Mouse (Mus musculus) small intestine, adult 2 months (tissue): ENCODE data around the gene Amdhd1. TPM values are rescaled to one million over a fixed set of nuclear protein-coding genes. Genes with fewer than 3 reads are reported as not detected.

Source experiments
- H3K27ac ChIP-seq: fragments of 200-500 bp; 2 replicates; pipeline ENCODE4 v1.5.1; 2012; ENCODE audit warnings: low read depth, low read length, control low read depth, inconsistent platforms; ENCODE audit not compliant: insufficient read depth
- H3K27me3 ChIP-seq: fragments of 200-500 bp; 2 replicates; pipeline ENCODE4 v1.6.1; 2012; ENCODE audit warnings: mild to moderate bottlenecking, moderate library complexity, low read length, inconsistent platforms; ENCODE audit not compliant: control insufficient read depth, insufficient read depth
- H3K36me3 ChIP-seq: fragments of 200-500 bp; 2 replicates; pipeline ENCODE4 v1.6.1; 2012; ENCODE audit warnings: mild to moderate bottlenecking, low read length, control low read depth, inconsistent platforms; ENCODE audit not compliant: control insufficient read depth, insufficient read depth
- H3K4me1 ChIP-seq: fragments of 200-500 bp; 2 replicates; pipeline ENCODE4 v1.6.1; 2012; ENCODE audit warnings: low read length, inconsistent platforms, mixed read lengths; ENCODE audit not compliant: control insufficient read depth, insufficient read depth, insufficient read length
- H3K4me3 ChIP-seq: fragments of 200-500 bp; 2 replicates; pipeline ENCODE4 v1.5.1; 2012; ENCODE audit warnings: low read depth, mild to moderate bottlenecking, control low read depth, inconsistent platforms, low read length, moderate library complexity
- CTCF ChIP-seq: fragments of 200-500 bp; IDR thresholded peaks from 2 replicates; pipeline ENCODE4 v1.5.1; 2012; ENCODE audit warnings: low read depth, mild to moderate bottlenecking, control low read depth, inconsistent platforms, low read length, moderate library complexity, mixed read lengths; ENCODE audit not compliant: insufficient replicate concordance, insufficient read length; ENCODE audit errors: extremely low read depth
- POLR2A ChIP-seq: fragments of 200-500 bp; IDR thresholded peaks from 2 replicates; pipeline ENCODE4 v1.6.1; 2012; ENCODE audit warnings: low read depth, mild to moderate bottlenecking, control low read depth, inconsistent platforms, low read length, moderate library complexity
- WGBS: fragments of 180-500 bp; shearing (Covaris S2); methylation state at CpG from one replicate; pipeline ENCODE4 v1.1.7; 2018; 5-methylcytosine and 5-hydroxymethylcytosine counted together
- polyA plus RNA-seq: library from polyadenylated mRNA; depleted of rRNA; stranded (reverse); fragments of >200 nt; gene quantifications from 2 replicates; pipeline ENCODE4 v1.2.3, GENCODE M21; 2012; rRNA removed

Amdhd1 gene
- polyA plus RNA-seq, 1 experiment, result 0.24 TPM

- Histone ChIP-seq H3K4me1 (peaks cover 11% of the 10 kb centered on the region), H3K27ac (no peak overlapping the region), H3K4me3 (no peak overlapping the region), H3K27me3 (no peaks in the 10 kb centered on the region), H3K36me3 (peaks cover 2% of the 10 kb centered on the region; the same call in 1 of the 2 replicates)
- TF ChIP-seq POLR2A (no peak), CTCF (no peak)
- WGBS, result 56% methylated on average over 4 of the region's 4 CpGs
These were observed 49.4 kb downstream of the Amdhd1 start for GRCm38 (mm10) chr10:93490451-93490850.

GRCm38 (mm10) chr10:93488828-93489226, 51.0 kb downstream of the Amdhd1 start:
- H3K27me3 ChIP-seq, result no peaks in the 10 kb centered on the region
- WGBS, result 28% methylated on average over 6 of the region's 6 CpGs
- TF ChIP-seq CTCF, result no peak
- TF ChIP-seq POLR2A, result no peak
- no peak overlapping the region for H3K4me3 ChIP-seq
- H3K36me3 ChIP-seq, result peaks cover 11% of the 10 kb centered on the region
- H3K4me1 ChIP-seq, result peaks cover 11% of the 10 kb centered on the region
- H3K27ac ChIP-seq, result no peak overlapping the region

DNA sequence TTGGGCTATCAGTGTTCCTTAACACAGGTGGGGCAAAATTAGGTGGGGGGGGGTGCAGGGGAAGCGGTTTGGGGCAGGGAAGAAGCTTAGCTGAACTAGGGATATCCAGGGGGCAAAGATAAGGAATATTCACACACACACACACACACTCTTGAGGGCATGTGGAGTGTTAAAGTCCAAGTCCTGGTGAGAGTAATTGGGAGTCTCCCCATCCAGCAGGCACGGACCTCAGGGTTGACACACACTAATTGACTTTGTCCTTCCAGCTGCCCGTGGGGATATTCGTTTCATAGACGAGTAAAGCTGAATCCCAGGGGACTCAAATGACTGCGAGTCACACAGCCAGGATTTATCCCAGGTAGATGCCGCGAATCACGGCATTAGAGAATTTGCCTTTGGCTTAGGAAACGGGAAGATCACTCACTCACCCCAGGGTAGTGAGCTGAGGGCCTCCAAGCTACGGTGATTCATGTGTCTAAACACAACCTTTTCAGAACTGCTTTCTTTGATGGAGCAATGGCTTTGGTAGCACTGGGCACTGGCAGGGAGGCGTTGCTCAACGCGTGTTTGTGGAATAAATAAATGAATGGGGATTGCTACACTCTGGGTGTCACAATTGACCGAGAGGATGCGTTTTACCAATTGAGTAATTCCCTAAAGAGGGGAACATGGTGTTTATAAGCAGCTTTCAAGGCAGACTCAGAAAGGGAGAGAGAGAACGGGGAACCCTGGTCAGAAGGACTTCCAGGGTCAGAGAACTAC, 51.6 kb downstream of the Amdhd1 start, which contains the start of gene Hal:
Gene Hal, plus strand, starts transcription at position 703 of the 762 bp plus-strand sequence.
- WGBS, result 38% methylated on average over 17 of the region's 17 CpGs

DNA sequence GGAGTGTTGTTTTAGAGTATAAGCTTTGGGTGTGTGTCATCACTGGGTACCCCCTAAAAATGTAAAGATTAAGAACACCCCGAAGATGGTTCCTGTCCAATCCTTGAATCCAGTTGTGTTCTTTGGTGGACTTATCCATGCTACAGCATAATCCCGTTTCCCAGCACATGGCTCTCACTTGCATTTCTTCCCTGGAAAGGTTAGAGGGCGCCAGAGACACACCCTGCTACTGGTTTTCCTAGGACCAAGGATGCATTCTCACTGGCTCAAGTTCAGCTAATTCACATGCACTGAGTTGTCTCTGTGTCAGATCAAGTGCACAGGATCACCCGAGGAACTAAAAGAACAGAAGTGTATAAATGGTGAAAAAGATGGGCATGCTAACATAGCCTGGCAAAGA, 53.2 kb downstream of the Amdhd1 start:
- peak; percentile 47; the same call in 1 of the 2 replicates for TF ChIP-seq CTCF
- no peak for TF ChIP-seq POLR2A
- WGBS, result 17% methylated on average over 4 of the region's 4 CpGs
- H3K4me3 ChIP-seq, result no peak overlapping the region
- H3K4me1 ChIP-seq, result peaks cover 11% of the 10 kb centered on the region
- H3K27ac ChIP-seq, result no peak overlapping the region
- peaks cover 30% of the 10 kb centered on the region for H3K36me3 ChIP-seq
- no peaks in the 10 kb centered on the region for H3K27me3 ChIP-seq

More for the DNA sequence above, 51.6 kb downstream of the Amdhd1 start, which contains the start of gene Hal:
- Histone ChIP-seq H3K27me3 (no peaks in the 10 kb centered on the region), H3K27ac (no peak within 1 kb of the TSS), H3K4me3 (no peak within 1 kb of the TSS), H3K4me1 (peaks cover 11% of the 10 kb centered on the region), H3K36me3 (peaks cover 16% of the 10 kb centered on the region)
- TF ChIP-seq POLR2A (no peak), CTCF (no peak)

DNA sequence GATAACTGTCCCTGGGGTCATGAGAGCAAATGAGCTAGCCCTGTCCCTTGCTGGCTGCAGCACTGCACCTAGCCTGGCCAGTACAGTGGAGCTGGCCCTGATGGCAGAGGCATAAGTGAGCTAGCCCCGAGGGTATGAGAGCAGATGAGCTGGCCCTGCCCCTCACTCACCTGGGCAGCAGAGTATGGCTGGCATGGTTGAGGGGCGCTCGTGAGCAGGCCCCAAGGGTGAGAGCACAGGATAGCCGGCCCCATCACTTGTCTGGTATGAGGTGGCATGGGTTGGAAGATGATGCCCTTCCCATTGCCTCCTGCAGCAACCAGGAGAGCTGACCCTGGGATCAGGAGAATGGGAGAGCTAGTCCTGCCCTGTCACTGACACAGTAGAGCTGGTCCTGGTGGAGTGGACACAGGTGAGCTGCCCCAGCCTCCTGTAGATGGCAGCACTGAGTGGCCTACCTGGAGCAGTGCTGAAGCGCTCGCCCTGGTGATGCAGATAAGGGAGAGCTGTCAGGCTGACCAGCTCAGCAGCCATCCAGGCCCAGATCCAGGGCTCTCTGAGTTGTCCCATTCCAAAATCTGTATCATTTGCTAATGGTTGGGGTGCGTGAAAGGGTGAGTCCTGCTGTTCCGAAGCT, 54.7 kb downstream of the Amdhd1 start:
- Histone ChIP-seq H3K27me3 (no peaks in the 10 kb centered on the region), H3K4me3 (no peak overlapping the region), H3K4me1 (peaks cover 11% of the 10 kb centered on the region), H3K27ac (no peak overlapping the region), H3K36me3 (peaks cover 44% of the 10 kb centered on the region)
- TF ChIP-seq CTCF, result peak; percentile 68; the same call in 1 of the 2 replicates
- TF ChIP-seq POLR2A, result no peak
- 82% methylated on average over 8 of the region's 8 CpGs for WGBS

DNA sequence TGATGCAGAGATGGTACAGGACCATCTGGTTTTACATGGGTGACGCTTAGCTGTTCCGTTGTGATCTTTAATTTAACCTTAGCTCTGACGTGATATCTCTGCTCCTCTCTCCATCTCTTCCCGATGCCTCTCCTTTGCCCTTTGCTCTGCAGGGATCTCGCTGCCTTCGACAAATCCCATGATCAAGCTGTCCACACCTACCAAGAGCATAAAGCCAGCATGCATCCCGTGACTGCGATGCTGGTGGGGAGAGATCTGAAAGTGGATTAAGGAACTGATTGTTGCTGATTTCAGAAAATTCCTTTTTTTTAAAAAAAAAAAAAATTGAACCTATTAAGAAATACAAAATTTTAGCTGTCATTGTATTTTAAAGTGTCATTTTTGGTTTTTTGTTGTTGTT, 55.3 kb downstream of the Amdhd1 start:
- no peak overlapping the region for H3K27ac ChIP-seq
- H3K4me3 ChIP-seq, result no peak overlapping the region
- no peaks in the 10 kb centered on the region for H3K27me3 ChIP-seq
- WGBS, result 78% methylated on average over 8 of the region's 8 CpGs
- TF ChIP-seq POLR2A (no peak), CTCF (no peak)
- peaks cover 51% of the 10 kb centered on the region for H3K36me3 ChIP-seq
- H3K4me1 ChIP-seq, result peaks cover 11% of the 10 kb centered on the region

Other genes starting within 250 kb of the Amdhd1 start
- gene Elk3, start 228.9 kb downstream of the Amdhd1 start, polyA plus RNA-seq, result 9.8 and 10.8 TPM in 2 replicates
- gene Lta4h, start 86.6 kb downstream of the Amdhd1 start, polyA plus RNA-seq, result 52.5 and 327 TPM in 2 replicates
- 0.06 and 2.8 TPM in 2 replicates for gene Hal, start 51.3 kb downstream of the Amdhd1 start, polyA plus RNA-seq
- 0.05 TPM in 1 of 2 replicates, not detected in the other for gene Ccdc38, start 599 bp upstream of the Amdhd1 start, polyA plus RNA-seq
- 31.3 and 38.6 TPM in 2 replicates for gene Snrpf, start 49.7 kb upstream of the Amdhd1 start, polyA plus RNA-seq
- 3.9 and 5.8 TPM in 2 replicates for gene Ntn4, start 100.6 kb upstream of the Amdhd1 start, polyA plus RNA-seq